ENCODE assay signal across 23 mouse cellular contexts in the genomic region with DNA sequence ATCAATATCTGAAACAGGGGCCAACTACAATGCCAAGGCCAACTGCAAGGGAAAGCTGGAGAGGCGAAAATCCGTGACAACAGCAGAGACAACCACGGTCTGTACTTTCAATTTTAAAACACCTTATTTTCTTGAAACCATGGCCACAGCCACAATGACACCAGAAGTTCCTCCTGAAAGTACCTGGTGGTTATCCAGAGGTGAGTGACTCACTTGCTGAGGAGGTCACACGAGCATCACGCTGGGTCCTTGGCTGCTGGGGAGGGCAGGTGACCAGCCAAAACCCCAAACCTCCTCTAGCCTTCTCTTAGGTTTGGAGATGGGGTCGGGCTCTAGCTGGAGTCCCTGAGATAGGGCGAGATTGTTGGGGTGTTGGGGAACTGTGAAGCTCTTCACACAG. TPM values are rescaled to one million over a fixed set of nuclear protein-coding genes. Genes with fewer than 3 reads are reported as not detected.
DNase-seq lines count a peak whose midpoint lies in the region; ATAC-seq and TF ChIP-seq lines count a peak whose summit lies in the region.
"Had no signal": no experiment of that assay in that cellular context is flagged by ENCODE, and none has a peak within 500 bp of the region (broad histone marks: within the 10 kb centered on the region; RNA-seq: fewer than 3 reads in every experiment).

No protein-coding gene starts in this region.

- TF ChIP-seq CTCF in testis, adult 2 months (IDR thresholded peaks at IDR 0.05; ENCODE audit: control insufficient read depth, insufficient read depth, insufficient replicate concordance, low read depth, low read length): no peak
- no peak for TF ChIP-seq CTCF in bone marrow, adult 2 months (IDR thresholded peaks at IDR 0.05; ENCODE audit: control insufficient read depth, insufficient read depth, low read length)

- H3K27ac ChIP-seq in heart, embryonic 11.5 days (ENCODE audit: low read depth, low read length): peak overlapping the region; percentile 42; the same call in 1 of the 2 replicates
- H3K27ac ChIP-seq in testis, adult 2 months (ENCODE audit: control insufficient read depth, insufficient read depth, low read depth, low read length): no peak overlapping the region
- H3K27ac ChIP-seq in bone marrow, adult 2 months (ENCODE audit: control insufficient read depth, insufficient read depth, low read depth, low read length, poor library complexity): 0 out of 2 replicates have a peak overlapping the region, but pooled peaks have one; percentile 1
- H3K27ac ChIP-seq: embryonic facial prominence, embryonic 12.5 days; forebrain, embryonic 12.5 days; heart, adult 2 months; heart, embryonic 15.5 days; hindbrain, embryonic 10.5 days; hindbrain, embryonic 14.5 days had no signal

- H3K9me3 ChIP-seq in heart, embryonic 11.5 days (replicated peaks; ENCODE audit: control insufficient read depth, low read length): no peaks in the 10 kb centered on the region
- H3K9me3 ChIP-seq: embryonic facial prominence, embryonic 12.5 days; forebrain, embryonic 12.5 days; heart, embryonic 15.5 days; hindbrain, embryonic 10.5 days had no signal

- H3K4me1 ChIP-seq in heart, embryonic 11.5 days (ENCODE audit: control insufficient read depth, insufficient read depth, low read length): peaks cover 44% of the 10 kb centered on the region
- no peaks in the 10 kb centered on the region for H3K4me1 ChIP-seq in testis, adult 2 months (ENCODE audit: control insufficient read depth, insufficient read depth, low read length)
- H3K4me1 ChIP-seq in bone marrow, adult 2 months (ENCODE audit: control insufficient read depth, insufficient read depth, low read length): peaks cover 19% of the 10 kb centered on the region

- no peaks in the 10 kb centered on the region for H3K36me3 ChIP-seq in heart, embryonic 11.5 days (ENCODE audit: control insufficient read depth, insufficient read depth, low read length)
- no peaks in the 10 kb centered on the region for H3K36me3 ChIP-seq in testis, adult 2 months (ENCODE audit: control insufficient read depth, insufficient read depth, low read length)
- no peaks in the 10 kb centered on the region for H3K36me3 ChIP-seq in splenic B cell, adult 2 months (ENCODE audit: control insufficient read depth, insufficient read depth, low read length, poor library complexity, severe bottlenecking)
- H3K36me3 ChIP-seq: forebrain, embryonic 12.5 days; heart, embryonic 15.5 days had no signal

- no peak for TF ChIP-seq POLR2A in testis, adult 2 months (IDR thresholded peaks at IDR 0.05; ENCODE audit: control insufficient read depth, low read depth, low read length)
- no peak for TF ChIP-seq POLR2A in bone marrow, adult 2 months (IDR thresholded peaks at IDR 0.05; ENCODE audit: borderline replicate concordance, control insufficient read depth, low read depth, low read length)

- no peak overlapping the region for H3K4me2 ChIP-seq in heart, embryonic 11.5 days
- H3K4me2 ChIP-seq: embryonic facial prominence, embryonic 12.5 days; forebrain, embryonic 12.5 days; heart, embryonic 15.5 days; hindbrain, embryonic 14.5 days had no signal

- H3K4me3 ChIP-seq in heart, embryonic 11.5 days (ENCODE audit: low read depth, low read length): no peak overlapping the region
- H3K4me3 ChIP-seq in testis, adult 2 months (ENCODE audit: control insufficient read depth, low read depth, low read length): peak overlapping the region; percentile 41
- H3K4me3 ChIP-seq in bone marrow, adult 2 months (replicated peaks; ENCODE audit: control insufficient read depth, low read depth, low read length): no peak overlapping the region
- H3K4me3 ChIP-seq: embryonic facial prominence, embryonic 12.5 days; forebrain, embryonic 12.5 days; heart, adult 2 months; heart, embryonic 15.5 days; hindbrain, embryonic 10.5 days had no signal

- 86% methylated on average over 7 of the region's 7 CpGs for WGBS in heart, embryonic 11.5 days (ENCODE audit: insufficient replicate concordance)
- WGBS in bone marrow, adult 2 months: 65% methylated on average over 7 of the region's 7 CpGs

- no peak for ATAC-seq in heart, embryonic 11.5 days (replicated peaks; ENCODE audit: insufficient number of reproducible peaks, low FRiP score, low TSS enrichment)
- ATAC-seq: forebrain, embryonic 16.5 days; intestine, embryonic 16.5 days had no signal

- no peak overlapping the region for H3K9ac ChIP-seq in heart, embryonic 11.5 days (ENCODE audit: low read depth, low read length)
- H3K9ac ChIP-seq: embryonic facial prominence, embryonic 12.5 days; forebrain, embryonic 12.5 days; heart, embryonic 15.5 days; hindbrain, embryonic 14.5 days had no signal

- no peak for DNase-seq in heart, adult 11 months
- DNase-seq in testis, postnatal 14 days (ENCODE audit: low spot score): no peak
- peak; percentile 87 for DNase-seq in splenic B cell, adult 2 months (ENCODE audit: low read depth, low spot score)
- no peak for DNase-seq in ovary, postnatal 10 days (ENCODE audit: low spot score)
- no peak for DNase-seq in thymus, postnatal 4 days
- DNase-seq: adrenal gland, adult 8-10 months; adrenal gland, postnatal 36 days; cerebellum, adult 11-12 months; cerebellum, adult 9-10 months; cerebellum, postnatal 25 days; gastrocnemius, postnatal 10 days; heart, adult 2 months; heart, postnatal 14 days had no signal

- H3K27me3 ChIP-seq in heart, embryonic 11.5 days (ENCODE audit: control insufficient read depth, insufficient read depth, low read length): no peaks in the 10 kb centered on the region
- no peaks in the 10 kb centered on the region for H3K27me3 ChIP-seq in testis, adult 2 months (ENCODE audit: control insufficient read depth, insufficient read depth, low read length)
- no peaks in the 10 kb centered on the region for H3K27me3 ChIP-seq in splenic B cell, adult 2 months (ENCODE audit: control insufficient read depth, insufficient read depth, low read length, poor library complexity, severe bottlenecking)
- H3K27me3 ChIP-seq: embryonic facial prominence, embryonic 12.5 days; forebrain, embryonic 12.5 days; heart, embryonic 15.5 days had no signal

RNA-seq across cellular contexts. Expression of a gene that starts 25.1 kb away (rescaled TPM):
- 9.7 and 11.4 TPM in 2 replicates for polyA plus RNA-seq in heart, embryonic 11.5 days (2014; fragmentation: Nextera tagmentation; extraction: Ambion mirVana)
- 3.6 and 6.1 TPM in 2 replicates for polyA plus RNA-seq in testis, adult 2 months (2012; rRNA removed)
- 9.1 and 17.1 TPM in 2 replicates for polyA plus RNA-seq in bone marrow, adult 2 months (2011; ENCODE audit: insufficient read depth, insufficient read length, low replicate concordance, missing spikeins)
